Mouse (Mus musculus) urinary bladder, adult 18-20 months (tissue): Measurements from ENCODE around the gene Sdk1.

Experiments
- DNase-seq, 2 experiments: peaks; one replicate each; pipeline ENCODE4 v3.0.0; 2022; ENCODE audit warnings: low spot score in 2 of 2, mixed read lengths in 2 of 2

Sdk1 gene

GRCm38 (mm10) chr5:142242597-142242996 is 1001.3 kb downstream of the Sdk1 start:
- no peak for DNase-seq

DNA sequence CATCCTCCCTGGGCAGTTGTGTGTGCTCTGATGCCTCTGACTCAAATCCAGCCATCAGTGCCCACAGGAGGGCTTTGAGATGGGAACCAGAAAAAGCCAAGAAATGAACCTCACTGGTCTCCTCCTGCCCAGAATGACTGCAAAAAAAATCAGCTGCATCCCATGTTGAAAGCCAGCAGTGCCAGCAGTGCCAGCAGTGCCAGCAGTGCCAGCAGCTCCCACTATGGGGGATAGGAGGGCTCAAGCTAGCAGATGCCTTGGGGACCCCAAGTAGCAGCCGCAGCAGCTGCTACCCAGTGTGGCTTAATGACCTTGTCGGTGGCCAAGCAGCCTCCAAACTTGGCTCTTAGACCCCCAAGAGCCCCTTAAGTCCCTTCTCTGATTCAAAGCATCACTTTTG is 1001.8 kb downstream of the Sdk1 start:
- no peak for DNase-seq

GRCm38 (mm10) chr5:142256231-142256630 is 1014.9 kb downstream of the Sdk1 start:
- no peak for DNase-seq

DNA sequence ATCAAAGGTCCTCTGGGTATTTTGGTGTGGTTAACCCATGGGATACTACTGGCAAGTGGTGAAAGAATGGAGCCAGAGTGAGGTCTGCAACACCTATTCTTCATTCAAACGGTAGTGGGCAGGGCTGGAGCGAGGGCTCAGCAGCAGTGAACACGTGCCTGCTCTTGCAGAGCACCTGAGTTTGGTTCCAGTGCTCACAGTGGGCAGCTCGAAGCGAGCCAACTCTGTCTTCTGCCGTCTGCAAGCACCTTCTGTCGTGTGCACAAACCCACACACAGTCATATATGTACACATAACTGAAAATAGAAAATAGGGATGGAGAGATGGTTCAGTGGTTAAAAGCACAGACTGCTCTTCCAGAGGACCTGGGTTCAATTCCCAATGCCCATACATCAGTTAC is 1017.4 kb downstream of the Sdk1 start:
- no peak for DNase-seq

DNA sequence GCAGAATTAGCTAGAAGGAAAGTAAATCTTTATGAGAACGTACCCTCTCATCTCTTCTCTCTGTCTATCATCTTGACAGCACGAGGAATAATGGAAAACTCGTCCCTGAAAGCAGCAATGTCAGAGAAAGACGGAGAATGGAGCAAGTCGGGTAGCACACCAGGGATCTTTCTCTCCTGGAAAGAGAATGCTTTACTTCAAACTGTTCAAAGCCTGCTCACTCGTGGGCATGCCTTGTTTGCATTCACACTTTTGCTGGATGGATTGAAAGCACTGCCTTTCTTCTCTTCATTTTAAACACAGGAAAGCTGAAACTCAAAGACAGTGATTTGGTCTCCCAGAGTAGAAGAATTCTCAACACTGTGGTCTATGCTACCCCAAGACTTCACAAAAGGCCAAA is 1020.8 kb downstream of the Sdk1 start:
- no peak for DNase-seq
